Mouse (Mus musculus) CD4-positive, CD25-positive, alpha-beta regulatory T cell, adult 2 months (primary cell): Measurements from ENCODE around the gene Olfr412.

Experiments
- DNase-seq: peaks from one replicate; pipeline ENCODE4 v3.0.0-alpha.2; 2012; ENCODE audit warnings: low read depth, low spot score

The Olfr412 gene

DNA sequence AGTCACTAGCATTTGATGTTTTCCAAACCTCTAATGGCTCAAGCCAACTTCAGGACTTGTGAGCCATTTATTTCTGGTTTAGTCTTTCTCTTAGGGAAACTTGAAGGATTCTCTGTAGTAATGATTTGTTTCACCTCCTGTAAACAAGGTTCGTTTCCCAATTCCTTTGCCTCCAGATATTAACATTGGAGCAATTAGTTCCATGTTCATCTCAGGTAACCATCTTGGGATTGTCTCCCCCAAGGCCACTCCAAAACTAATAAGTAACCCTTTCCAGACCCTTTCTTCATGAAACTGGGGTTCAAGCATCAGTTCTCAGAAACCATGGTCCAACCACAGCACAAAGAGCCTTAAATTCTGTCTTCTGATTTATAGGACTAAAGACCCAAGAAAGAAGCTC lies at the start of gene Olfr412:
Olfr412 (plus strand) TSS at position 301 of the 400 bp plus-strand sequence.
- no peak for DNase-seq

- no peak for DNase-seq
Measured at GRCm38 (mm10) chr11:74326044-74326443, 35.8 kb upstream of the Olfr412 start.

- DNase-seq: no peak
Measured at GRCm38 (mm10) chr11:74328781-74329180, 33.1 kb upstream of the Olfr412 start.

- no peak for DNase-seq
Measured at GRCm38 (mm10) chr11:74337931-74338330, 23.9 kb upstream of the Olfr412 start, which contains the start of gene Olfr410. Gene Olfr410, minus strand, starts transcription at chr11:74338031.

GRCm38 (mm10) chr11:74352550-74352949 lies 9.3 kb upstream of the Olfr412 start, which contains the start of gene Olfr411:
Gene Olfr411, minus strand, starts transcription at chr11:74352650.
- no peak for DNase-seq

DNA sequence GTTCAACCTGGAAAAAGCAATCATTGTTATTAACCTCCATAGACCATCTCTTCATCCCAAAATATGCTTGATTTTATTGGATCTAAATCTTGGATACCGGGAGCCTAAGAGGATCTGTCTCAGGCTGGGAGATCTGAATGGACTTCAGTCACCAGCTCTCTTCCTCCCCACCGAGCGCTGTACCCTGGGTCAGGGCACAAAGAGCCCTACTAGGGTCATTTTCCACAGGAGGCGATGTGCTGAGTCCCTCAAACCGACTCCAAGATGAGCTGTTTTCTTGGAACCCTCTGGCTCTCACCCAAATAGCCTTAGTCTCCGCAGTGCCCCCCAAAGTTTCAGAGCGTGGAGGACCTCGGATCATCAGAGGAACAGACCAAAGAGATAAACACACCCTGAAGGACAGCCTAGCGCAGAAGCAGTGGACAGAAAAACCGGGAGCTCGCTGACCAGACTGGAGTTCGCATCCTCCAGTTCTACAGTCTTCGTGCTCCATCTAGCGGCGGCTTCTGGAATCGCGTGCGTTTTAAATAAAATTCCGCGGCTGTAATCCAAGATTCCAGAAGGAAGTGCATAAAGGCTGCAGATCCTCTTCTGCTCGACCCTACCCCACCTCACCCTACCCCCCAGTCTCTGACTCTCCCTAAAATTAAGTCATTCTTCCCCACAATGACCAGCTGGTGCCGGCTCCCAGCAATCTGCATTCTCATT lies 9.7 kb downstream of the Olfr412 start:
- peak; percentile 67 for DNase-seq

DNA sequence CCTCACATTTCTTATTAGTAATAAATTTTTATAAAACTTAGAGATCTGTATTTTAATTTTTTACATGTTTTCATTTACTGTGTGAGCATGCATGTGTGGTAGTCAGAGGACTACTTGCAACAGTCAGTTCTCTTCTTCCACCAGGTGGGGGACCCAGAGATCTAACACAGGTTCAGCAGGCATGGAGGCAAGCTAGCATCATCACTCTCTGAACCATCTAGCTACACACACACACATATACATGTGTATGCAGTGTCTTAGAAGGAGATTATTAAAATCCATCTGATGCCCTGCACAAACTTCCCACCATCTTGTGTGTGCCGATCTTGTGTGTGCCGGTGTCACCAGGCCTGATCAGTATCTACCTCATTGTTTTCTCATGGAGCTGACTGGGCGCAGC lies 15.0 kb downstream of the Olfr412 start:
- DNase-seq: peak; percentile 56

- DNase-seq: no peak
Measured at GRCm38 (mm10) chr11:74379166-74379873, 17.5 kb downstream of the Olfr412 start.

GRCm38 (mm10) chr11:74385674-74386073 lies 23.8 kb downstream of the Olfr412 start:
- DNase-seq: no peak

GRCm38 (mm10) chr11:74387203-74387602 lies 25.3 kb downstream of the Olfr412 start:
- no peak for DNase-seq

DNA sequence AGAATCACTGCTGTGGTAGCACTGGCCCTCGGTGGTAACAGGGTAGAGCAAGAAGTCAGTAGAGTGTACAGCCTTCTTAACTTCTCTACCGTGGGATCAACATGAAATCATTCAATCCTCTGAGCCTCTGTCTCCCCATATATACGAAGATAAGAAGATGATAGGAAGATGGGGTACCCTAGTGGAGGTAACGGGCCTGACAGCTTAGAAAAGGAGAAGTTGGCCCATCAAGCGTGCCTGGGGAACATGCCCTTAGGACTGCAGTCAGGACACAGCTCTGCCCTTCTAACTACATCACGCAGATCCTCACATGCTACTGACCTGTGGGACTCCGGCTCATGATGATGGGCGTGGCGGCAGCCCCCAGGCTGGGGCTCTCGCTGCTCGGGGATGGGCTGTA lies 30.0 kb downstream of the Olfr412 start:
- DNase-seq: no peak

DNA sequence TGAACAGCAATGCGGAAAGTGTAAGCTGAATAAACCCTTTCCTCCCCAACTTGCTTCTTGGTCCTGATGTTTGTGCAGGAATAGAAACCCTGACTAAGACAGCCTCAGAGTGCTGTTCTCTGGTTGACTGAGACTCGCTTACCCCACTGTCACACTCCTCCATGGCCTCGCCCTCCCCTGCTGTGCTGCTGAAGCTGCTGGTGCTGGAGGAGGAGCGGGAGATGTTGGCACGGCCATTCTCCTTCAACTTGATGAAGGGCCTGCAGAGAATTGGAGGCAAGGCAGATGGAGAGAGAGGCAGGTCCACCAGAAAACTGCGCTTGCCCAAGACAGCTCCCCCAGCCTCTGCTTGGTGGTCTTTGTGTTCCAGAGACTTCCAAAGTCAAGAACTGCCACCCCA lies 31.0 kb downstream of the Olfr412 start:
- no peak for DNase-seq

GRCm38 (mm10) chr11:74393489-74393888 lies 31.6 kb downstream of the Olfr412 start:
- DNase-seq: no peak

GRCm38 (mm10) chr11:74395583-74395982 lies 33.7 kb downstream of the Olfr412 start:
- DNase-seq: no peak

GRCm38 (mm10) chr11:74402126-74402525 lies 40.3 kb downstream of the Olfr412 start:
- peak; percentile 30 for DNase-seq

DNA sequence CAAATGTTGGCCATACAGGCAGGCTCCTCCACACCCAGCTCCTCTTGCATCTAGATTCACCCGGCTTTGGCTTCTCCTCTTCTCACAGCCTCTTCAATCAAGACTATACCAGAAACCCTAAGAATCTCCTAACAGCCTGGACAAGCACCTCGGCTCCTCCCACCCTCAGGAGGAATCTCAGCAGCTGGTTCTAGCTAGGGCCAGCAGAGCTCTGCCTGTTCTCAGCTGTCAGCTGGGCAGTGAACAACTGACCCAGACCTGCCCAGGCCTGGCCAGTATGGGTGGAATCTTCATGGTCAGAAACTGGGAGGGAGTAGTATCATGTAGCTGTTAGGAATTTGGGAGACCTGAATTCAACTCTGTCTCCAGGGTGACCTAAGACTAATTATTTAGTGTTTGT lies 42.3 kb downstream of the Olfr412 start:
- no peak for DNase-seq

GRCm38 (mm10) chr11:74405201-74405600 lies 43.3 kb downstream of the Olfr412 start:
- no peak for DNase-seq

DNA sequence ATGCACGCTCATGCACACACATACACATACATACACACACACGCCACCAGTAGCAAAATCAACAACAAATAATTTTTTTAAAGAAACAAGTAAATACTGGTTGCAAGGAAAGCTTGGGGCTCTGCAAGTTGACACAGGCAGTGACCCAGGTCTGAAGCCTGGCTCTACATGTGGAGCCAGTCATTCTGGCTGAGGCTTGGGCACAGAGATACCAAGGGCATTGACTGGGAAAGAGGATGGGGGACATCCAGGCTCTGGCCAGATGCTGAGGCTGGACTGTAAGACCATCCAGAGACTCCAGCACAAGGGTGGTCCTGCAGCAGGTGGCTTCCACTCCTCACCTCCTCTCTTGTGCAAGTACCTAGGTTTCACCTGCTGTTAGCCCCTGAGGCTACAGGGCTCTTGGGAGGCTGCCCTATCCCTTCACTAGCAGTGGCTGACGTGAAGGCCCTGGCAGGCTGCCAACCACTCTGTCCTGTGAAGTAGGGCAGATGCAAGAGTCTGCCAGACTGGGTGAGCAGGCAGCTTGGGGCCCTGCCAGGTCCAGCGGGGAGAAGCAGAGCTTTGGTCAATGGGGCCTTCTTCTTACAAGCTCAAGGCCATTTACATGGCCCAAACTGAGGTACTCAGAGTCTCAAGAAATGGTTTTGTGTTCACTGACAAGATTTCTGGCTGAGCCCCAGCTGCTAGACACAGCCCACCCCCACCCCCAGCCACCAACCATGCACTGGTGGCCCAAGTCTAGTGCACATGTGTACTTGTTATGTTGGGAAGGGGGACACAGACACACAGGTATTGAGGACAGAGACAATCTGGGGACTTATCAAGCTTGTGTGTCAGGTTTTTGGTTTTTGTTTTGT lies 46.9 kb downstream of the Olfr412 start:
- DNase-seq: peak; percentile 22

- no peak for DNase-seq
Measured at GRCm38 (mm10) chr11:74409447-74409754, 47.5 kb downstream of the Olfr412 start.

DNA sequence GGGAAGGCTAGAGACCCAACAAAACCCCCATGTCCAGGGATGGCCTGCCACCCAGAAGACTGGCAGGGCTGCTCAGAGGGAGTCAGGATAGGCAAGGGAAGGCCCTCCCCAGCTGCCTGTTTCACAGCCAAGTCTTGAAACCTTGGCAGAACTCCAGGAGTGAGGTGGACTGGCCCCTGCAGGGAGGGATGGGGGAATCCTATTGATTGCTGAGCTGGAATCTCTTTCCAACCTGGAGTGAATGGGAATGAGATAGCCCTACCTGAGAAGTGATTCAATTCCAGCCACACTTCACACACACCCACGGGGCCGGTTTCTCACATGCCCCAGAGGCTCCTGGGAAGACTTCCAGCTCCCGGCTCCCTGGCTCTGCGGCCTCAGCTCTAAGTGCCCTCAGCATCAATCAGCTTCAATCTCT lies 47.9 kb downstream of the Olfr412 start:
- no peak for DNase-seq

- no peak for DNase-seq
Measured at GRCm38 (mm10) chr11:74411943-74412342, 50.1 kb downstream of the Olfr412 start.

DNA sequence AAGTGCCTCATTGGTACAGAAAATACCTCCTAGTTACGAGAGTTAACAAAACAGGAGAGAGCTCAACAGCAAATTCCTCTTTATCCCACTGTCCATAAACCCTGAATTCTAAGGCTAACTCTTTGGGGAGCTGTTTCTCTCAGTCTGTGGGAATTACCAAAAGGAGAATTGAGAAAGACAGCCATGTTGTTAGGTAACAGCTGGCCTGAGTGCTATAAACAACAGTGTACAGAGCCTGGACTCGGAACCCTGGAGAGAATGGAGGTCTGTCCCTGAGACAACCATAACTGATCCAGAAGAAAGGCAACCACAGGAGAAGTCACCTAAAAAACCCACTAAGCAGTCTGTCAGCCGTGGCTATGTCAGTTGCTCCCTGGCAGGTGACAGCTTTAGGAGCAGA lies 50.6 kb downstream of the Olfr412 start:
- DNase-seq: no peak
